Mouse (Mus musculus) neural tube, embryonic 14.5 days (tissue): ENCODE measurements around the gene Map4k1. TPM values are rescaled to one million over a fixed set of nuclear protein-coding genes. Genes with fewer than 3 reads are reported as not detected.
A peak's percentile ranks its signal among the peaks of the same experiment; 100 is the strongest.
"Not testable (repeated sequence)": the region's sequence is repeated elsewhere in the genome, so short reads cannot be mapped to it uniquely, and the experiment has no call there.

Source experiments
- ATAC-seq: fragments of 200-750 bp; cut with Nextera tagmentation; 2 replicates; pipeline ENCODE4 v1.8.0; 2017; ENCODE audit warnings: low read depth, mild to moderate bottlenecking, moderate TSS enrichment, moderate library complexity
- H3K27ac ChIP-seq: fragments of 300-500 bp; sonication (generic); 2 replicates; pipeline ENCODE4 v1.5.1; 2014; ENCODE audit warnings: low read depth, mild to moderate bottlenecking, control low read depth, low read length, moderate library complexity, mixed read lengths
- H3K27me3 ChIP-seq: fragments of 300-500 bp; sonication (generic); 2 replicates; pipeline ENCODE4 v1.6.1; 2014; ENCODE audit warnings: low read length; ENCODE audit not compliant: control insufficient read depth, insufficient read depth
- H3K36me3 ChIP-seq: fragments of 300-500 bp; sonication (generic); 2 replicates; pipeline ENCODE4 v1.6.1; 2014; ENCODE audit warnings: low read length, mixed read lengths; ENCODE audit not compliant: control insufficient read depth, insufficient read depth
- H3K4me1 ChIP-seq: fragments of 300-500 bp; sonication (generic); 2 replicates; pipeline ENCODE4 v1.6.1; 2014; ENCODE audit warnings: low read length; ENCODE audit not compliant: control insufficient read depth, insufficient read depth
- H3K4me2 ChIP-seq: fragments of 300-500 bp; sonication (generic); 2 replicates; pipeline ENCODE4 v1.6.1; 2014; ENCODE audit warnings: mild to moderate bottlenecking, low read depth, low read length, control low read depth
- H3K4me3 ChIP-seq: fragments of 300-500 bp; sonication (generic); 2 replicates; pipeline ENCODE4 v1.5.1; 2014; ENCODE audit warnings: low read depth, low read length, control low read depth, mixed read lengths
- H3K9ac ChIP-seq: fragments of 300-500 bp; sonication (generic); replicated peaks from 2 replicates; pipeline ENCODE4 v1.6.1; 2014; ENCODE audit warnings: low read depth, mild to moderate bottlenecking, control low read depth, low read length, mixed read lengths
- H3K9me3 ChIP-seq: fragments of 300-500 bp; sonication (generic); 2 replicates; pipeline ENCODE4 v1.6.1; 2016; ENCODE audit warnings: low read length; ENCODE audit not compliant: control insufficient read depth
- WGBS: fragments of 180-500 bp; shearing (Covaris S2); extraction: QIAGEN DNeasy Blood & Tissue Kit; methylation state at CpG from one replicate; pipeline ENCODE4 v1.1.7; 2014; 5-methylcytosine and 5-hydroxymethylcytosine counted together
- polyA plus RNA-seq: library from polyadenylated mRNA; unstranded; fragments of >200 nt; fragmentation: Nextera tagmentation; extraction: Ambion mirVana; gene quantifications from 2 replicates; pipeline ENCODE4 v1.2.1, GENCODE M21; 2014

Gene Map4k1
- polyA plus RNA-seq, 1 experiment from 2014 or later = 7.8 TPM

DNA sequence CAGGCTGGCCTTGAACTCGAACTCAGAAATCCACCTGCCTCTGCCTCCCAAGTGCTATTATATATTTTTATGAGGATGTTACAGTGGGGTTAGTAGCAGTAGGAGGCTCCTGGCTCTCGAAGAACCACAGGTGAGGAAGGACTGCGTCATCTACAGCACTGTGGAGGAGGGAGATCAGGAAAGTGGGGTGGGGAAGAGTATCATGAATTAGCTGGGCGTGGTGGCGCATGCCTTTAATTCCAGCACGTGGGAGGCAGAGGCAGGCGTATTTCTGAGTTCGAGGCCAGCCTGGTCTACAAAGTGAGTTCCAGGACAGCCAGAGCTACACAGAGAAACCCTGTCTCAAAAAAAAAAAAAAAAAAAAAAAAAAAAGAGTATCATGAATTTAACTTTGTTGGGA is 13.7 kb upstream of the Map4k1 start:
- peaks cover 15% of the 10 kb centered on the region for H3K36me3 ChIP-seq
- not testable (repeated sequence) for H3K4me2 ChIP-seq, ATAC-seq, H3K27ac ChIP-seq, H3K4me1 ChIP-seq, H3K4me3 ChIP-seq, H3K27me3 ChIP-seq, H3K9ac ChIP-seq, H3K9me3 ChIP-seq
- WGBS = 97% methylated on average over 8 of the region's 8 CpGs

DNA sequence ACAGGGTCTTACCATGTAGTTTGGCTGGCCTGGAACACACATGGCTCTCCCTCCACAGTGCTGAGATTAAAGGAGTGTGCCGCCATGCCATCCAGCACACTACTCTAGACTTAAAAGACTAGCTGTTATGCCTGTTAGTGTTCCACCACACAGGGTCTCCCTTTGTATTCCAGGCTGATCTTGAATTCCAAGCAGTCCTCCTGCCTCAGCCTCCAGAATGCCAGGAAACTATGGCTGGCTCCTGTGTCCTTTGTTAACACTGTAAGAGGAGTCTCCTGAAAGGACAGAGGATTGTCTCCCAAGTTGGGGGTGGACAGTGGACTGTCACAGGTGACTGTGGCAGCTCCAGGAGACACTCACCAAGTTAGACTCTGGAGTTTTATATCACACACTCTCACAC is 12.6 kb upstream of the Map4k1 start:
- H3K27me3 ChIP-seq = no peaks in the 10 kb centered on the region
- WGBS = 93% methylated on average over 1 of the region's 1 CpGs
- H3K27ac ChIP-seq = no peak overlapping the region
- ATAC-seq = no peak
- no peaks in the 10 kb centered on the region for H3K9me3 ChIP-seq
- H3K4me1 ChIP-seq = no peaks in the 10 kb centered on the region
- H3K9ac ChIP-seq = no peak overlapping the region
- H3K4me3 ChIP-seq = no peak overlapping the region
- no peak overlapping the region for H3K4me2 ChIP-seq
- peaks cover 27% of the 10 kb centered on the region for H3K36me3 ChIP-seq

DNA sequence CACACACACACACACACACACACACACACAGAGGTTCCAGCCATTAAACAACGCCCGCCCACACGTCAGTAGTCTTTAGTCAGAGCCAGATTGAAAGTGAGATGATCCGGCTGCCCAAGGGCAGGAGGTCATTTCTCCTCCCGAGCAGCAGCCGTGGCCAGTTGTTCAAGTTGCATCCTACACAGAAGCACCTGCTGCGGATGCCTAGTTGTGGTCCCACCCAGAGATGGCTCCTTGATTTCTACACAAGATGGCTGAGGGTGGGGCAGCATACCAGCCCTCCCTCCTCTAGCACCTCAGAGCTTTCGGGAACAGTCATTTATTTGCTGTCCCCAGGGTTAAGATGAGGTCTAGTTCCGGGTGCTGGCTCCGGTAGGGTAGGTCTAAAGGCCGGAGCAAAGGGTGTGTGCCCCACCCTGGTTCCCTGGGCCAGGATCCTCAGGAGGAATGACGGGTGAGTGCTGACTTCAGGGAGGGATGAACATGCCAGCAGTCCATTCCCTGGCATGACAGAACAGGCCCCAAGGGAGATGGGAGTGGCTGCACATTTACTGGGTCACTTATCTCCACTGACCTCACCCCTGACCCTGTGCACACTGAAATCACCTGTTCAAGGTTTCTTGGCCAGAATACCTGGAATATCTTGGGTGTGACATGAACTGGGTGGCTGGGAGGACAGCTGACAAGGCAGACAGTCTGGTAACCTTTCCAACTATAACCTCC is 12.0 kb upstream of the Map4k1 start:
- 76% methylated on average over 12 of the region's 12 CpGs for WGBS
- ATAC-seq = no peak
- no peaks in the 10 kb centered on the region for H3K4me1 ChIP-seq
- no peaks in the 10 kb centered on the region for H3K27me3 ChIP-seq
- no peak overlapping the region for H3K9ac ChIP-seq
- no peak overlapping the region for H3K4me2 ChIP-seq
- H3K36me3 ChIP-seq = peaks cover 27% of the 10 kb centered on the region
- H3K9me3 ChIP-seq = no peaks in the 10 kb centered on the region
- H3K27ac ChIP-seq = no peak overlapping the region
- H3K4me3 ChIP-seq = no peak overlapping the region

DNA sequence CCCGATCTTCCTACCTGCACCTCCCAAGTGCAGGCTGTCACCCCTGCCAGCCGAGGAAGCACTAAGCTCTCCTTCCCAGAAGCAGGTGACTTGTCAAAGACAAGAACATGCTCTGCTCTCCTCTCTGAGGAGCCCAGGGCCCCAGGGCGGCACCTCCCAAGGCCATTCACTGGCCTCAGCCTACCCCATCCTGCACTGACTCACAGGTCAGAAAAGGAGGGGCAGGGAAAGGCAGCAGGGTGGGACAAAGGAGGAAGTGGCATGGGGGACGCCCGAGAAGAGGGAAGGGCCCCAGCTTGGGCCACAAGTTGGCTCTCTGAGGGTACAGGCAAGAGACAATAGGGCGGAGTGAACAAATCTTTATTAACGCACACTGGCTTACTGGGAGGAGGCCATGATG is 10.8 kb upstream of the Map4k1 start:
- Histone ChIP-seq H3K36me3 (peaks cover 27% of the 10 kb centered on the region), H3K4me2 (no peak overlapping the region), H3K27me3 (no peaks in the 10 kb centered on the region), H3K4me1 (no peaks in the 10 kb centered on the region), H3K4me3 (no peak overlapping the region), H3K9ac (no peak overlapping the region), H3K27ac (no peak overlapping the region), H3K9me3 (no peaks in the 10 kb centered on the region)
- WGBS = 95% methylated on average over 7 of the region's 7 CpGs
- ATAC-seq = no peak

DNA sequence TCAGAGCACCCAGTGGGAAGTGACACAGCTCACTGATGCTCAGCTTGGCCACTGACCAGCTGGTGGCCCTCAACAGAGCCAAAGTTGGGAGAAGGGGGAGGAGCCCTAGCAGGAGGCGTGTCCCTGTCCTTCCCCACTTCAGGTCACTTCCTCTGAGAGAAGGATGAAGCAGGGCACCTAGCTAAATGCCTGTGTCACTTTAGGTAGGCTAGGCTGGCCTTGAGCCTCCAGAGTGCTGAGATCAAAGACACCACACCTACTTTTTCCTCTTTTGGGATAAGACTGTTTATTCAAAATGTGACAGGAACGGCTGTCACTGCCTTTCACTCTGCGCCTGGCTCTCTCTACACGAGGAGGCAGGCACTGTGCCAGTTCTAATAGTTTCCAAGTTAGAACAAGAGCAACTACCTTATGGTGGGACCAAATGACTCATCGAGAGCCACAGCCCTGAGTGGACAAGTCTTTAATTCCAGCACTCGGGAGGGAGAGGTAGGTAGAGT is 10.0 kb upstream of the Map4k1 start:
- ATAC-seq = no peak
- no peaks in the 10 kb centered on the region for H3K27me3 ChIP-seq
- peaks cover 35% of the 10 kb centered on the region for H3K36me3 ChIP-seq
- no peak overlapping the region for H3K4me3 ChIP-seq
- H3K9me3 ChIP-seq = no peaks in the 10 kb centered on the region
- H3K9ac ChIP-seq = no peak overlapping the region
- H3K4me1 ChIP-seq = no peaks in the 10 kb centered on the region
- no peak overlapping the region for H3K27ac ChIP-seq
- WGBS = 86% methylated on average over 6 of the region's 6 CpGs
- no peak overlapping the region for H3K4me2 ChIP-seq

GRCm38 (mm10) chr7:28972542-28972985 is 9.3 kb upstream of the Map4k1 start:
- ATAC-seq = no peak
- WGBS = 71% methylated on average over 8 of the region's 8 CpGs
- Histone ChIP-seq H3K4me2 (no peak overlapping the region), H3K9ac (no peak overlapping the region), H3K9me3 (no peaks in the 10 kb centered on the region), H3K4me1 (no peaks in the 10 kb centered on the region), H3K36me3 (peaks cover 42% of the 10 kb centered on the region), H3K4me3 (no peak overlapping the region), H3K27me3 (no peaks in the 10 kb centered on the region), H3K27ac (no peak overlapping the region)

- Histone ChIP-seq H3K27me3 (no peaks in the 10 kb centered on the region), H3K4me1 (no peaks in the 10 kb centered on the region), H3K4me3 (no peak overlapping the region), H3K4me2 (no peak overlapping the region), H3K36me3 (peaks cover 46% of the 10 kb centered on the region), H3K9ac (no peak overlapping the region), H3K9me3 (no peaks in the 10 kb centered on the region), H3K27ac (no peak overlapping the region)
- 85% methylated on average over 8 of the region's 8 CpGs for WGBS
- no peak for ATAC-seq
Observed at GRCm38 (mm10) chr7:28973025-28973424, 8.8 kb upstream of the Map4k1 start.

DNA sequence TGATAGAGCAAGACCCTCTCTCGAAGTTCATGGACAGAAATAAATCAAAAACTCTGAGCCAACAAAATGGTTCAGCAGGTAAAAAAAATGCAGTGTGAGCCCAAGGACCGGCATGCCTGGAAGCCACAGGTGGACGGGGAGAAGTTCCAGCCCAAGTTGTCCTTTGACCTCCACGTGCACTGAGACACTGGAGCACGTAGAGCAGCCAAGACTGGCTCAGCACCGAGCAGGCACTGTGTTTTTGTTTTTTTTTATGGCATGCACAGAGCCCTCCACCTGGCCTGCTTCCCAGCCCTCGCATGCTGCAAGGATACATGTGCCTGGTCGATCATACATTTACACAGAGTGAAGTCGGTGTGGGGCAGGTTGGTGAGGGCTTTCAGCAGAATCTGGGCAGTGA is 4.3 kb upstream of the Map4k1 start:
- H3K36me3 ChIP-seq = peaks cover 35% of the 10 kb centered on the region
- no peaks in the 10 kb centered on the region for H3K9me3 ChIP-seq
- H3K27me3 ChIP-seq = no peaks in the 10 kb centered on the region
- H3K27ac ChIP-seq = no peak overlapping the region
- no peak overlapping the region for H3K4me2 ChIP-seq
- 92% methylated on average over 9 of the region's 9 CpGs for WGBS
- ATAC-seq = no peak
- H3K4me1 ChIP-seq = peaks cover 8% of the 10 kb centered on the region; the same call in 1 of the 2 replicates
- no peak overlapping the region for H3K4me3 ChIP-seq
- H3K9ac ChIP-seq = no peak overlapping the region

GRCm38 (mm10) chr7:28982274-28983013 is 594 bp downstream of the Map4k1 start:
- Histone ChIP-seq H3K9ac (peak overlapping the region; percentile 41; the same call in 1 of the 2 replicates), H3K36me3 (peaks cover 9% of the 10 kb centered on the region), H3K4me1 (peaks cover 9% of the 10 kb centered on the region; the same call in 1 of the 2 replicates), H3K9me3 (no peaks in the 10 kb centered on the region), H3K4me2 (peak overlapping the region; percentile 55), H3K4me3 (peak overlapping the region; percentile 41), H3K27ac (peak overlapping the region; percentile 48; the same call in 1 of the 2 replicates), H3K27me3 (no peaks in the 10 kb centered on the region)
- ATAC-seq = peak; percentile 70
- 16% methylated on average over 19 of the region's 19 CpGs for WGBS
